Mouse (Mus musculus) heart, postnatal 14 days (tissue): ENCODE measurements at regions not wholly inside any gene's neighbourhood (a gene's known extent, or its start where the extent isn't known, plus 50 kb on each side); places are given as distances from the start of the nearest gene placed in this dataset.

Experiments used
- DNase-seq, 2 experiments: peaks; one replicate each; pipeline ENCODE4 v3.0.0; 2021 to 2022
- intact Hi-C: fragments of 180-260 bp; cut with DNase I; formaldehyde crosslinking; loops from one replicate; pipeline ENCODE4 v1.15.1; 2025
- microRNA-seq, 2 experiments: library from miRNA; unstranded; fragments of <30 nt; microRNA quantifications; one replicate each; pipeline ENCODE4 v1.2.0; 2021 to 2022

GRCm38 (mm10) chr6:133170548-133170947 lies 65.8 kb downstream of the Smim10l1 start:
- DNase-seq: no peak
- intact Hi-C loops: no loop called here

- DNase-seq: no peak
- intact Hi-C loops: no loop called here
Observed at GRCm38 (mm10) chr6:133171286-133171685, 66.6 kb downstream of the Smim10l1 start.

GRCm38 (mm10) chr6:133206173-133206572 lies 85.8 kb upstream of the 5530400C23Rik start:
- DNase-seq: peak; percentile 37 to 66
- intact Hi-C loops: loop anchor here (5.0 to 10.0 kb wide), 2 partner anchors 559 to 1691 kb away; no protein-coding TSS in a partner anchor

Small RNAs in the stretch of these regions (microRNA-seq; reads per million reads assigned to microRNA genes)
- gene Gm23403 (0 reads per million in 2 experiments), gene Gm25019 (0 reads per million in 2 experiments)
